Mouse (Mus musculus): ENCODE measurements around the gene Pld4.

DNA sequence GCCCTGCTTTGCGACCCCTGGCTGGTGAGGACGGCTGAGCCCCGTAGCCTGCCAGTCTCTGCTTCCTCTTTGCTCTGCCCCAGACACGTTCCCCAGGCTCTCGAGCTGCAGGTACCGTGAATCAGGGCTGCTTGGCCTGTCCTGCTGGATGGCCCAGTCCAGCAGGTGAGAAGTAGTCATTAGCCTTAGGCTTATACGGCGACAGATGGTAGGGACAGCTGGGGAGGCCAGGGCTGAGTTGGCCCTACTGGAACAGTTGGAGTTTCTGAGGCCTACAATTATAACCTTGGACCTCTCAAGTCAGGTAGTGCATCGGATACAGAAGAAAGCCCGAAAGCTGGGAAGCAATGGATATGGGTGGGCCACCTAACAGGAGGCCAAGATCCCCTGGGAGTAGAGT is 27.9 kb upstream of the Pld4 start:
- no peak for TF ChIP-seq CTCF (IDR thresholded peaks at IDR 0.05; ENCODE audit: low read depth)
- TF ChIP-seq EP300 (IDR thresholded peaks at IDR 0.05; ENCODE audit: low read depth) = no peak
